Mouse (Mus musculus): ENCODE measurements around the gene Gxylt2.

- TF ChIP-seq GATA1 (IDR thresholded peaks at IDR 0.05; ENCODE audit: borderline replicate concordance, low read length) (no peak), CTCF (IDR thresholded peaks at IDR 0.05; ENCODE audit: low read depth, low read length) (no peak), GATA2 (IDR thresholded peaks at IDR 0.05; ENCODE audit: borderline replicate concordance, low read depth, low read length) (no peak)
Observed at GRCm38 (mm10) chr6:100709483-100709882, 4.9 kb downstream of the Gxylt2 start.
